Mouse (Mus musculus): ENCODE results near the gene Usp49.
A peak's percentile ranks its signal among the peaks of the same experiment; 100 is the strongest.
"Not testable (repeated sequence)": the region's sequence is repeated elsewhere in the genome, so short reads cannot be mapped to it uniquely, and the experiment has no call there.

Gene Usp49

GRCm38 (mm10) chr17:47609182-47609581, 21.3 kb upstream of the Usp49 start:
- no peak for DNase-seq (ENCODE audit: low read depth, low spot score)

- peak; percentile 89 for DNase-seq (ENCODE audit: low read depth, low spot score)
Measured at GRCm38 (mm10) chr17:47610849-47611660, 19.4 kb upstream of the Usp49 start, which contains the start of the genes Bysl, Med20 and Gm20517. Gene Bysl (minus strand): TSS chr17:47611492. Gene Med20 (plus strand): TSS chr17:47611582. Gene Gm20517 (plus strand): TSS chr17:47611589.

DNA sequence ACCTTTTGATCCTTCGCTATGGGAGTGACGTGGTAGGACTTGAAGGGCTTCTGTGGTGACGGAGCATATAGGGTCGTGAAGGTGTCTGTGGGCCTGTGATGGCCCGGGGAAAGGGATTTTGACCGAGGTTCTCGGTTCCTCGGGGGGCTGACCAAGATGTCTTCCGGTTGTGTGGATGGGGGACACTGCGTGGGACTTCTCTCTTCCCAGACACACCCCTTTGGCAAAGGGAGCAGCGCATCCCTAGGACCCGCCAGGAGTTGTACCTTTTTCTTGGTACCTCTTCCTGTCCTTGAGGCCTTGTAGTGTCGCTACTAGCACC, 18.9 kb upstream of the Usp49 start:
- no peak for DNase-seq (ENCODE audit: low read depth, low spot score)

DNA sequence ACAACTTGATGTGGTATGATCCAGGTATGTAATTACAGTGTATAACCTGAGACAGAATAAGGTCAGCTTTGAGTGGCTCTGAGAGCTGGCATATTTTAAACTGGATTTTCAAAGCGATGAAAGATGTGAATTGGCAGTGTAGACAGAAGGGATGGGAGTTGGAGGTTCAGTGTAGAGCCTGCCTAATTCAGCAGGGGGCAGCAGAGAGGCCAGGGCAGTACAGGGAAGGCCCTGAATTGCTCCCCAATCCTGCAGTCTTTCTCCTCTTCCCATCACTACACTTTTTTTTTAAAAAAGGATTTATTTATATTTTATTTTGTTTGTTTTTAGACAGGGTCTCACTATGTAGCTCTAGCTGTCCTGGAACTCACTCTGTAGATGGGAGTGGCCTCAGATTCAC, 16.5 kb upstream of the Usp49 start:
- no peak for DNase-seq (ENCODE audit: low read depth, low spot score)

GRCm38 (mm10) chr17:47616119-47616518, 14.4 kb upstream of the Usp49 start:
- DNase-seq (ENCODE audit: low read depth, low spot score): no peak

DNA sequence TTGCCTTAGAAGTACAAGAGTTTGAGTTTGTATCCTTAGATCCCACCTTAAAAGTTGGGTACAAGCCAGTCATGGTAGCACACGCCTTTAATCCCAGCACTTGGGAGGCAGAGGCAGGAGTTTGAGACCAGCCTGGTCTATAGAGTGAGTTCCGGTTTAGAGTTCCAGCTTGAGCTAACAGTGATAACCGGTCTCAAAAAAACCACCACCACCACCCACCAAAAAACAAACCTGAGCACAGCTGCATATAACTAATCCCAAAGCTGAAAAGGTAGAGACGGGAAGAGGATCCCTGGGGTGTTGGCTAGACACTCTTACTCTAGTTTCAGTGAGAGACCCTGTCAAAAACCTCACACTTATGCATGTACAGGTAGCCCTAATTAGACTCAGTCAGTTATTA, 13.8 kb upstream of the Usp49 start:
- DNase-seq (ENCODE audit: low read depth, low spot score): no peak

DNA sequence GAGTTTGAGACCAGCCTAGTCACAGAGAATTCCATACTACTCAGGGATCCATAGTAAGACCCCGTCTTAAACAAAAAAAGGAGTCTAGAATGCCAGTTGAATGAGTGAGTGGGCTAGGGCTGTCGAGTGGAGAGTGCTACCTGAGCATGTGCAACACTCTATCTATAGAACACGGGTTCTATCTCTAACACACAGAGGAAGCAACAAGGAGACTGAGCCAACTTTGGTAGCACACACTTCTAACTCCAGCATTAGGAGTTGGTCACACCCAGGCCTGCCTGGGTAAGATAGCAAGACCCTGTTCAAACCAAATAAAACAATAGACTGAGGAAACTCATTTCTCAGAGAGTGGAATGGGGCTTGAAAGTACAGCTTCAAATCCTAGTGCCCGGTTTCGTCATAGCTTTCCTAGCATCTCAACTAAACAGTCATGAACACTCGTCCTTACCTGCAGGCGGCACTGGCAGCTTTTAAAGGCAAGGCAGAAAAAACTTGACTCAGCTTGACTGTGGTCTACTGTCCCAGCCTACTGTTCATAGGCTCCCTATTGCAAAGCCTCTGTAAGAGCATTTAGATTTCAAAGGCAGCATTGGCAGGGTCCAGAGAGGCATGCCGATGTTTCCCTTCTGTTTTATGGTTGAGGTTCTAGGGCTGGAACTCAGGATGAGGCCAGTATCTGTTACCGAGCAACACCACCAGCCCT, 12.7 kb upstream of the Usp49 start:
- no peak for DNase-seq (ENCODE audit: low read depth, low spot score)

GRCm38 (mm10) chr17:47618556-47619311, 11.8 kb upstream of the Usp49 start:
- no peak for DNase-seq (ENCODE audit: low read depth, low spot score)

DNA sequence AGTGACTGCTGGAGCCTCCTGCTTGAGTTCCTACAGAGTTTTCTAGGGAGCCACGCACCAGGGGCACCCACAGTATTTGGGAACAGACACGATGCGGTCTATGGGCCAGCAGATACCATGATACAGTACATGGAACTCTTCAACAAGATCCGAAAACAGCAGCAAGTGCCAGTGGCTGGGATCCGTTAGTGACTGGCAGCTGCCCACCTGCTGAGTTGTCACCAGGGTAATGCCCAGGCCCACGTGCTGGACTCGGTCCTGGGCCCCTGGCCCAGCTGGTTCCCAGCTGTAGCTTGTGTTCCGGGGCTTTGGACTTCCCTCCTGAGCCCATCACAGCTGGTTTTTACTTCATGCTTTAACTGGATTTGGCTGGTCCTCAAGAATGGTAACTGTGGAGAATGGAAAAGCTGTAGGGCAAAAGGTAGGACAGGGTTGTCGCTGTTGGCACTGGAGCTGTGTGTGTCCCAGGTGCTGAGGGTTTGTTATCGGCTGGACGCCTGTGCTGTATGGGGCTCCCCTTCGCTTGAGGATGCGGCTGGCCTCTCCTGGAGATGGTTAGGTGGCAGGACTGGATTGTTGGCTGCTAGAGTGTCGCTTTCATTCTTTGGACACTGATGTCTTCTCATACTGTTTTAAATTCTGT, 7.5 kb upstream of the Usp49 start:
- no peak for DNase-seq (ENCODE audit: low read depth, low spot score)

DNA sequence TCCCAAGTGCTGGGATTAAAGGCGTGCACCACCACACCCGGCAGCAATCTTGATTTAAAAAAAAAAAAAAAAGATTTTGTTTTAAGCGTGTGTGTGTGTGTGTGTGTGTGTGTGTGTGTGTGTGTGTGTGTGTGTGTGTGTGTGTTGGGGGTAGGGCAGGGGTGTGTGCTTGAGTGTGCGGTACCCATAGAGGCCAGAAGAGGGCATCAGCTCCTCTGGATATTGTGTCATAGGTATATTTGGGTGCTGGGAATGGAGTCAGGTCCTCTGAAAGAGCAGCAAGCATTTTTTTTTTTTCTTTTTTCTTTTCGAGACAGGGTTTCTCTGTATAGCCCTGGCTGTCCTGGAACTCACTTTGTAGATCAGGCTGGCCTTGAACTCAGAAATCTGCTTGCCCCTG, 5.9 kb upstream of the Usp49 start:
- not testable (repeated sequence) for DNase-seq (ENCODE audit: low read depth, low spot score)

DNA sequence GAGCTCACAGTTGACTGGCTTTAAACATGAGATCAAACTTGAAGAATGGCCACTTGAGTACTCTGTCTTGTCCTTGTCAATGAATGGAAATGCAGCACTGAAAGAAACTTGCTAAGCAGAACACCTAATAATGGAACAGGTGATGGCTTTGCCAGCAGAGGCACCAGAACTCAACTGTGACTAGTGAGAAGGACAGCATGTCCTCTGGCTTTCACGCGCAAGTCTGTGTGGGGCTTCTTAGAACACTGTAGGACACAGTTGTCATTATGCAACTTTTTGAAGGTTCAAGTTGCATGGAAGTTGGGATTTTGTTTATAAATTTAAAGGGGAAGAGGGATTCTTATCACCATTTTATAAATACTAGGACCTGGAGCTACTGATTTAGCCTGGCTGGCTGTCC, 5.4 kb upstream of the Usp49 start:
- DNase-seq (ENCODE audit: low read depth, low spot score): no peak

DNA sequence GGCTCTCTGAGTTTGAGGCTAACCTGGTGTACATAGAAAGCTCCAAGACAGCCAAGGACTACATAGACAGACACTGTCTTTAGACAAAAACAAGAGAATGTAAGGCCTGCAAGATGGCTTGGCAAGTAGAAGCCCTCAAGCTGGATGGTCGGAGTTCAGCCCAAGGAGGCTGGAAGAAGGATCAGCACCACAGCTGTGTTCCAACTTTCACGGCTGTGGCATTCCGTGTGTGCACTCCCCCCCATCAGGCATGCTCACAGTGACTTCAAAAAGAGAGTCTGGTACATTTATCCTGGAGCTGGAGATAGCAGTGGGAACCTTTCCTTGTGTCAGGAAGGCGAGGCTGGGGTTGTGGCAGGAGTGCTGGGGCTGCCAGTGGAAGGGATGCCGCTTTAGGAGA, 4.5 kb upstream of the Usp49 start:
- no peak for DNase-seq (ENCODE audit: low read depth, low spot score)

GRCm38 (mm10) chr17:47627791-47628190, 2.7 kb upstream of the Usp49 start:
- DNase-seq (ENCODE audit: low read depth, low spot score): no peak

- peak; percentile 90 for DNase-seq (ENCODE audit: low read depth, low spot score)
Measured at GRCm38 (mm10) chr17:47628851-47629676, 1.4 kb upstream of the Usp49 start.

GRCm38 (mm10) chr17:47629717-47630677, 493 bp upstream of the Usp49 start:
- DNase-seq (ENCODE audit: low read depth, low spot score): no peak

DNA sequence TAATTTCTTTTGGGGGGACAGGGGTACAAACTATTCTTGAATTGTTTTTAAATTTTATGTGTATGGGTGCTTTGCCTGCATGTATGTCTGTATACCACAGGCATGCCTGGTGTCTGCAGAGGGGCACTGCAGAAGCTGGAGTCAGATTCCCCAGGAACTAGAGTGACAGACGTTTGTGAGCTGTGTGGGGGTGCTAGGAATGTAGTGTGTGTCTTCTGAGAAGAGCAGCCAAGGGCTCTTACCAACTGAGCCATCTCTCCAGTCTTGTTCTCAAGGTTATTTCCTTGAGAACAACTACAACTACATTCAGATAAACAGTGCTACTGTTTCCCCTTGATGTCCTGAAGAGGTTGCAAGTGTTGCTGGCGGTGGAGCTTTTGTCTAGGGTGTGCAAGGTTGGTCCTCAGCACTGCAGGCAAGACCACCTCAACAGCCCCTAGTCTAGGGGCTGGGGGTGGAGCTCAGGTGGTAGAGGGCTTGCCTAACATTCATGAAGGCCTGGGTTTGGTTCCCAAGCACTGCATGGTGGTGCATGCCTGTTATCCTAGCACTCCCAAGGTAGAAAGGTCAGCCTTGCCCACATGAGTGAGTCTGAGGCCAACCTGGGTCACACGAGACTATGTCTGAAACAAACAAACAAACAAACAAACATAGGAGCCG, 1.8 kb downstream of the Usp49 start:
- DNase-seq (ENCODE audit: low read depth, low spot score): no peak

DNA sequence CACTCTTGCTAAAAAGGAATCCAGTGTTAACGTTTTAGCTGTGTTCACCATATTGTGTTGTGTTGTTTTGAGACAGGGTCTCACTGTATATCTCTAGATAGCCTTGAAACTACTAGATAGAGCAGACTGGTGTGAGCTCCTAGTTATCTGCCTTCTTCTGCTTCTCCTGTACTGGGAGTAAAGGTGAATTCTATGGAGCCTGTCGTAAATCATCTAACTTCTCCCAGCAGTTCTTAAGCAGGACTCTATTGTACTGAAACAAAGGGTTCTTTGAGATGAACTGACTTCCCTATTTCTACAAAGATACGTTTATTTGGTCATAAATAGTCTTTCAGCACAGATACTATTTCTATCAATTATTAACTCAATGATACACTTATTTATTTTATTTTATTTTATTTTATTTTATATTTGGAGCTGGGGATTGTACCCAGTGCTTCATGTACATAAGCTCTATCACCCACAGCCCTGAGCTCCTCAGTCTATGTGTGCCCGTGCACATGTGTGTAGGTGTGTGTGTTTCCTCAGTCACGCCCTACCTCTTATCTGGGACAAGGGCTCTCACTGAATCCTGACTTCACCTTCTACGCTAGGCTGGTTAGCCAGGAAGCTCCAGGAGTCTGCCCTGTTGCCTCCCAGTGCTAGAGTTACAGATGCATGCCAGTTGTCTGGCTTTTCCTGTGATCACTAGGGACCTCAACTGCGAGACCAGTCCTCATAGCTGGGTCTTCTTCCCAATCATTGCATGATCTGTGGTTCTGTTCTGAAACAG, 3.7 kb downstream of the Usp49 start:
- DNase-seq (ENCODE audit: low read depth, low spot score): no peak

GRCm38 (mm10) chr17:47642992-47643391, 12.5 kb downstream of the Usp49 start:
- no peak for DNase-seq (ENCODE audit: low read depth, low spot score)

GRCm38 (mm10) chr17:47646683-47647082, 16.2 kb downstream of the Usp49 start:
- DNase-seq (ENCODE audit: low read depth, low spot score): peak; percentile 70
